Mouse (Mus musculus) mouse trophoblast stem cell (cell line): Measurements from ENCODE around the gene Dohh.

Experiments
- in situ Hi-C, 2 experiments: fragments of 300-500 bp; cut with MseI, MboI; formaldehyde crosslinking; loops; 2 replicates in 1 of 2; 3 replicates in 1 of 2; pipeline ENCODE4 v1.15.1; 2025

The Dohh gene

DNA sequence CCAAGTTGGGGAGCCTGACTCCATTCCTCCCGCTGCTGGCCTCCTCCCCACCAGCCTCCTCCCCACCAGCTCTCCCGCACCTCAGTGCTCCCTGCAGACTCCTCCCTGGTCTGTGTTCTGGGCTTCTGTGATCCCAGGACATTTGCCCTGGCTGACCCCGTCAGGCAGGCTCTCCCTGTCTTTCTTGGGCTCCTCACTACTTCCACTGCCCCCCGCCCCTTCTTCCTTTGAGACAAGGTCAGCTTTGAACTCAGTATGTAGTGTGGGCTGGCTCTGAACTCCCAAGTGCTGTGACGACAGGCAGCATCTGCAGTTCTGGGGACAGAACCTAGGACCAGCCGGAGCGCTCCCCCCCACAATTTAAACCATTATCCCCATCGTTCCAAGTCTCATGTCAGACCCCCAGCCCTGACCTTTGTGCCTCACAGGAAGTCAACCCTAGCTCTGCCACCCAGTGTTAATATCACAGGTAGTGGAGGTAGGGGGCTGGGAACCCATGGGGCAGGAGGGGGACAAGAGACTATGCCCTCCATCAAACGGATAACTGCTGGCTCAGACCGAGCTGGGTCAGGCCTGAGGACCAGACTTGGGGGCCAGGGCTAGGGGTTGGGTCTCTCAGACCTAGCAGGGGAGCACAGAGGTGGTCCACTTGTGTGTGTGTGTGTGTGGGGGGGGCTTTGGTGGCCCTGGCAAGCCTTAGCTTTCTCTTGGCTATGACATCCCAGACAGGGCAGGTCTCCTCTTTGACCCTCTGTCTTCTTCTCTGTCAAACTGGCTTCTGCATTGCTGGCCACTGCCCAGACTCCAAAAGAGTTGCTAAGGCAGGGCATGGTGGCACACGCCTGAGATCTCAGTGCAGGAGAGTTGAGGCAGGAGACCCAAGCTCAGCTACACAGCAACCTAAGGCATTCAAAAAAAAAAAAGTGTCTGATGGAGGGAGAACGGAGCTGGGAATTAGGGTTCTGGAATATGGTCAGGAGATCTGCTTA is 33.3 kb downstream of the Dohh start:
- in situ Hi-C loops, result no loop called here

DNA sequence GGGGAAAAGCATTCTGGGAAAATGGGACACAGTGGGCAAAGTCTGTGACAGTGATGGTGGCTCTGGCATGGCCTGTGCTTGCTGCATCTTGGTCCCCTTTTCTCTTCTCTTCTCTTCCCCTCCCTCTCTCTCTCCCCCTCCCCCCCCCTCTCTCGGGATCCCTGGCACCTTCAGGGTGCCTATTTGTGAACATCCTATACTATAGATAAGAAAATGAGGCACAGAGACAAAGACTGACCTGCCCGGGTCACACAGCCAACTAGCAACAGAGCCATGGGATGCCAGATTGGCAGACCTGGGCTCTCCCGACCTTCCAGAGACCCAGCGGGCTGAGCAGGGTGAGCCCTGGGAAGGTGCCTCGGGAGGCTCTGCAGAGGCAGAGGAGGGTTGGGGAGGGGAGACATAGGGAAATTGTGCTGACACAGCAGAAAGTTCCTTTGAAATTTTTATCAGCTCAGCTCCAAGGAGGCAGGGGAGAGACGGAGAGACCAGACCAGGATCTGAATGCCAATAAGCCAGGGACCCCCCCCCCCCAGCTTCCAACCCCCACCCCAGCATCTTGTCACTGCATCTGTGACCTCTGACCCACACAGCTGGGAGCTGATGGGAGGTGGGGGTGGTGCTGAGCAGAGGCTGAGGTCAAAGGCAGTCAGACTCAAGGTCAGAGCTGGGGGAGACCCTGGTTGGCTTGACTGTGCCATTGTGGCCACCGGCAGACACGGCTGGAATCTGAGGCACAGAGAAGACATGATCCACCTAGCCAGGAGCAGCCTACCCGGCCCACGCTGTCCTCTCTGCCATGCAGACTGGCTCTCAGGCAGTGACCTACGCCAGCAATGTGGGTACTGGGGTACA is 34.2 kb downstream of the Dohh start:
- in situ Hi-C loops, result no loop called here

DNA sequence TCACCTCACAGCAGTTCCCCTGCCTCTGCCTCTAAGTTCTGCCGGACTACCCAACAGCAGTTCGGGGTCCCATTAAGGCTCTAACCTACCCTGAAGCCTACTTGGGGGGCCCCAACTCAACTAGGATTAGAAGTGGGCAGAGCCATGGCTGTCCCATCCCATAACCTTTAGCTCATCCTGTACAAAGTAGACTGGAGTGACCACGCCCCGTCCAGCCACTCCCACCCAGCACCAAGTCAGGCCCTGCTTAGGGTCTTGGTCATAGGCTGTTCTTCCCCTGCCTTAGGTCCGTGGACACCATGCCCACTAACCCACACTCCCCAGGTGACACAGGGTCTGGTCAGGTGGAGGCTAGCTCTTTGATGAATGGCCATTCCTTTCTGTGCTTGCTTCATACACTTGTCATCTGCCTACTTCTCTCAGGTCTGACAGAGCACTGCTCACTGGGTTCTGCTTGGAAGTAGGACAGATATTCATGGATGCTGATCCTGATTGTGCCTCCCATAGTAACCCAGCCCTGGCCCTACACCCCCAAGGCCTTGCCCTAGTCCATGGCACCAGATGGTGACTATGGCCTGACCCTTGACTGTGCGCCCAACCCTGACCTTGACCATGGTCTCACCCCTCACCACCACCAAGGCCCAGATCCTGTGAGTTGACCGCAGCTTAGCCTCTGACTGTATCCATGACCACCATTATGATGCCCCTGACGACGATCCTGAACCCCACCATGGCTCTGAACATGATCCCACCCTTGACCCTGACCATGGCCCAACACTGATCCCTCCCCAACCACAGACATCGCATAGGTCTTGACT is 35.1 kb downstream of the Dohh start:
- in situ Hi-C loops, result no loop called here

DNA sequence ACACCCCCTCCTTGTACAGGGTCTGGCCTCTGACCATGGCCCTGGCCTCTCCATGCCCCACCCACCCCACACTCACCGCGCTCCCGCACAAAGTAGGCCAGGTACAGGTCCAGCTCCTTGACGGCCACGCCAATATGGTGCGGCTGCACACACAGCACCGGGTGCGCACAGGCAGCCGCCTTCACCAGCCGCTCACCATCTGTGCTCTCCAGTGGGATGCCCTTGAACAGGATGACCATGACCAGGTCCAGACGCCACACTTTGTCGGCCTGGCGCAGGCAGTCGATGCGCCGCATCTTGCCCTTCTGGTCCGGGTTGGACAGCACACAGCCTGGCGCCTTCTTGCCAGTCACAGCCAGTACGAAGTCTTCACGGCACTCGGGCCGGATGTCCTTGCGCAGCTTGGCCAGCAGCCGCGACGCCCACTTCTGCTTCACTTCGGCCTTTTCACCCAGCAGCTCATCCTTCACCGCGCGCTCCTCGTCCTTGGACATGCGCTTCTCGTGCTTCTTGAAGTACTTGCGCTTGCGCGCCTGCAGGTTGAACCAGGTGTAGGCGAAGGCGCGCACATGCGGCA is 36.1 kb downstream of the Dohh start:
- in situ Hi-C loops, result no loop called here

DNA sequence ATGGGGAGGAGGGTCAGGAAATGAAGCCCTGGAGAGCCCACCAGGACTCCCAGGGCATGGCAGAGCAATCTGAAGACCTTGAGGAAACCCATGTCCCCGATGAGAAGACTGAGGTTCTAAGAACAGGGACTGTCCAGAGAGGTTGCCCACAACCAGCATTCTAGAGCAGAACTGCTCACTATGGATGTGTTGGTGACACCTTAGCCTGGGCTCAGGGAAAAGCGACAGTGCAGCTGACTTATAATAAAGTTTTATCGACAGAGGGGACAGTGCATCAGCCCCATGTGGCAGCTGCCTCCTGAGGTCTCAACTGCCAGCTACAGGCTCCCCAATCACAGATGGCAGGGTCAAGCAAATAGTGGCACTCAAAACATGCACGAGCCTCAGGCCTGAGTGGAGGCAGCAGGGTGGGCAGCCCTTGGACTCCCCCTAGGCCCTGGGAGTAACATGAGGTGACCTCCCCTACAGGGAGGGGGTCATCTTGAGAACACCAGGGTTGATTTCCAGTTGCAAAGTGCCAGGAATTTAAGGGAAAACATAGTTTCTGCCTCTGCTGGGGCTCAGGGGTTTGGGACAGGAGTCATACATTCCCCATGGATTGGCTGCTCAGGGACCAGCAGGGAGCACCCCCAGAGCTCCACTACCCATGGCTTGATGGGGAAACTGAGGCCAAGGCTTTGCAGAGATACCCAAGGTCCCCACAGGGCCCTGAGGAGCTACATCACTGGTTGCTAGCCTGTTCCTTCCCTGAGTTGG is 37.0 kb downstream of the Dohh start:
- in situ Hi-C loops, result no loop called here

DNA sequence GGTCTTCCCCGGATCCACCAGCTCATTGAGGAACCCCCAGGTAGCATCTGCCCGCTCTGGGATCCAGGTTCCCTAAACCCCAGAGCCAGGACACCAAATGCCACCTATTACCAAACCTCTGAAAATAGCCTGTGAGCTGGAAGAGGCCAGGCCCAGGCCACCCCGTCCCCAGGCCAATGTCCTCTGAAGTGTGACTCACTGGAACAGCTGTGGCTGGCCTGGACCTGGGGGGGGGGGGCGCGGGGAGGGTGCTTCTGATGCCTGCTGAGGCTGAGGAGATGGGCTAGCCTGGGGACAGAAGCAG is 37.5 kb downstream of the Dohh start:
- in situ Hi-C loops, result no loop called here

DNA sequence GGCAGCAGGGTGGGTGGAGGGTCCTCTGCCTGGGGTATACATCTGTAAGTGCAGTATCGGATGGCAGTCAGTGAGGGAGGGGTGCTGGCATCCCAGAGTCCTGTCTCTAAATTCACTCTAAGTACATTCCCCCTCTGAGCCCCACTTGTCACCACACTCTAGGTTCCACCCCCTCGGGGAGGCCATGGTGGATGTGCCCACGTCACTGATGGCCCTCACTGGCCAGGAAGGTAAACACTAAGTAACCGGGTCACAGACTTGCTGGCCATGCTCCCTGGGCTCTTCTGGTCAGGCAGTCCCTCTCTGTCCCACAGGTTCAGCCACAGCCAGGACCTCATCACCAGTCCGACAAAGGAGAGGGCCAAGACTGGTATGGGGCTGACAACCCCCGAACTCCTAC is 38.0 kb downstream of the Dohh start:
- in situ Hi-C loops, result no loop called here

DNA sequence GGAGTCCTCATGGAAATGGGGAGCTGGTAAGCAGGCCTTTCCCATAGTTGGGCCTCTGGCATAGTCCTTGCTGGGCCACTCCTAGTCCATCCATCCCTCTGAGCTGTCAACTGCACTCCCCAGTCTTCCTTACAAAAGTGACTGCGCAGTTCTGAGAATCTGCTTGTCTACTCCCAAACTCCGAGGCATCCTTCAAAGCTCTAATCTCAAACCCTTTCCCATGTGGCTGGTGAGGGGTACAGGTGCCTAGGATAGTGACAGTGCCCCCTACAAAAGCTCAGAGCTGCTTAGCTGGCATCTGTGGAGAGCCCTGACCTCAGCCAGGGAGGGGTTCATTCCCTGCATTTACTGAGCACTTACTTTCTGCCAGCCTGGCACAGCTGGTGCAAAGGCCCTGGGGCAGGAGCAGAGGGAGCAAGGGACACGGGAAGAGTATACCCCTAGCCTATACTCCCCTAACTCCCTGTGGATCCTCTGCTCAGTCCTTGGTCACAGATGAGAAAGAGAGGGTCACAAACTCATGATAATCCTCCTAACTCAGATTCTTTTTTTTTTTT is 38.5 kb downstream of the Dohh start:
- in situ Hi-C loops, result no loop called here

DNA sequence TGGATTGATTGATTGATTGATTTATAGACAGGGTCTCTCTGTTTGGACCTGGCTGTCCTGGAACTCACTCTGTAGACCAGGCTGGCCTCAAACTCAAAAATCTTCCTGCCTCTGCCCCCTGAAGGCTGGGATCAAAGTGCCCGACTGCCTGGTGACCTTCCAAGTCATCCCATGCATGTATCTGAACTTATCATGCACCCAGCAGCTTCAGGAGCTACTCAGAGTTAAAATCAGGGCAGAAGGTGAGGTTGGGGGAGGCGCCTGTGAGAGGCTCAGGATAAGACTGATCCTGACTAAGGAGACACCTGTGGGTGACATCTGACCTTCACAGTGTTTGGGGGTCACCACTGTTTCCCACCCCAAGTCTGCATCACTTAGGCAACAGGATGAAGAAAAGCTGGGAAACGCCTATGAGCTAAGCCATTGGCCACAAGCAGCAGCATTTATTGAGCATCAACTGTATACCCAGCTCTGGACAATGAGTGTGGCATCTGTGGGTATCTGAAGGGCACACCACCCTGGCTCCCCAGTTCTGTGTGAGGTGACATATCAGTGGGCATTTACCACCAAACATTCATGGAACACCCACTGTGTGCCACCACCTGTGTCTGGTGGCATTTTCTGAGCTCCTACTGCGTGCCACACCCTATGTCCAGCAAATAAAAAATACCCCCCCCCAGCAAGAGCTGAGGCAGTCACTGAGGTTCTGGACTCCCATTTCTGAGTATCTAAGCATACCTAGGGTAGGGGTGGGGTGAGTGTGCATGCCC is 39.4 kb downstream of the Dohh start:
- in situ Hi-C loops, result no loop called here

DNA sequence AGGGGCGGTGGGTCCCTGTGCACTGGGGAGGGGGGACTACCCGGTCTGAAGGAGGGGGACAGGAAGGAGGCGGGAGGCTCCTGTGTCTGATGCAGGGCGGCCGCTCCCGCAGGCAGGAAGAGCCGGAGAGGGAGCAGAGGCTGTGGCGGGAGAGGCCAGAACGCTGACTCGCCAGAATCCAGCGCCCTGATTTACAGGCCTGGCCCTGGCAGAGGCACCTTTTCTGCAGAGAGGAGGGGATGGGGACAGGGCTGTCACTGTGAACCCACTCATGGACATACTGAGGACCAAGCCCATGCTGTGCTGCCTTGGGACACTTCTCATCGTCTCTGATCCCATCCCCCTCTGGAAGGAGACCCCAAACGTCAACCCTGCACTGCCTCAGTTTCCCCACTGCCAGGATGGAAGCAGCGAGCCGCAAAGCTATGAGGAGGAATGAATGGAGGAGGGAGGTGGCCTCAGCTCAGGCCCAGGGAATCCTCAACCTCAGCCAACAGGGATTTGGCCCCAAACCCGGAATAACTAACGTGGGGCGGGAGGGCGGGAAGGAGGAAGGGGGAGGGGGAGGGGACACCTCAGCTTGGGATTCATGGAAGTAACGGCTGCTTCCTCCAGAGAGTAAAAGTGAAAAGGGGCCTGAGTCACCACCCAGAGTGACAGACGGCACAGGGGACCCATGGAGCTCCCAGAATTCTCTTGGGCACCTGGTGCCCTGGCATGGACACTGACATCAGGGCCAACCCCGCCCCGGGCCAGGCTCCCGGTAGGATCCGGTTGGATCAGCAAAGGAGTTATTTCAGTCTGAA is 40.2 kb downstream of the Dohh start:
- in situ Hi-C loops, result no loop called here

DNA sequence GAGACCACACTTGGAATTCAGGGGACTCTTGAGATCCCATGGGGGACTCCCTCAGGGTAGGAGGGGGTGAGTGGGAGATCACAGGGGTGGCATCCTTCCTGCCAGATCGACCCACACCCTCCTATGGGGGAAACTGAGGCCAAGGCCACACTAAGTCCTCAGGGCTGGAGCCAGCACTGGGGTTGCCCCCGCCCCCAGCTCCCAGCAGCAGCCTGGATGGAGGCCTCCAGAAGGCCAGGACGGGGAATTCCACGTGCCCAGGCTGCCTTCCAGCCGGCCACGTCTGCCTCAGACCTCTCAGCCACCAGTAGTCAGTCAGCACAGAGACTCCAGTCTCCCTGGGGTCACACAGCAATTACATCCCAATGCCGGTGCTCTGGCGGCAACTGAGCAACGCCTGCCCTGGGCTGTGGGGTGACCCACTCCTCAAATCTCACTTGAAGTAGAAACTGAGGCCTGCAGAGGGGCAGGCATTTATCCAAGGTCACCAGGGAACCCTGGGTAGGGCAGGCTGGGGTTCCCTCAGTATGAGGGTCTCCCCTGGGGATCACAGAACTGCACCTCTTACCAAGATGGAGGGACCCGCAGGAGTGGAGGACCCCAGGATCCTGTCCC is 41.1 kb downstream of the Dohh start:
- in situ Hi-C loops, result no loop called here

DNA sequence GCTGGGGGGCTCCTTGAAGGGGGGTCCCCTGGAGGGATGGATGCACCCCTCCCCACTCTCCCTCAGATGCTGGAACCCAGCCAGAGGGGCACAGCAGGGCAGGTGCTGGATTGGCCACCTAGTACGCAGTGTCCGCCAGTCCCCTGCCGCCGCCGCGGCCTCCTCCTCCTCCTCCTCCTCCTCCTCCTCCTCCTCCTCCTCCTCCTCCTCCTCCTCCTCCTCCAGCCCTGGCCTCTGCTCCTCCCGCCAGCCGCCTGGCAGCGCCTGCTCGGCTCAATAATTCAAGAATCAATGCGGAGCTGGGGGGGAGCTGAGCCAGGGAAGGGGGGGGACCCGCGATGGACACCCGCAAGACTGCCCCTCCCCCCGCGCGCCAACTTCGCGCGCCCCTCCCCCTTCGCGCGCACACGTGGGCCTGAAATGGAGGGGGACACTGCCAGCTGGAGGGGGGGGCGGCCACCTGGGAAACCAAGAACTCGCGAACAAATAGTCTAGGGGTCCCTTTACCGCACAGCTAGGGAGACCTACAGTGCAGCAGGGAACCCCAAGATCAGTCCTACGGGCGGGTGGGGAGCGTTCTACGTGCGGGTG is 41.9 kb downstream of the Dohh start:
- in situ Hi-C loops, result no loop called here

DNA sequence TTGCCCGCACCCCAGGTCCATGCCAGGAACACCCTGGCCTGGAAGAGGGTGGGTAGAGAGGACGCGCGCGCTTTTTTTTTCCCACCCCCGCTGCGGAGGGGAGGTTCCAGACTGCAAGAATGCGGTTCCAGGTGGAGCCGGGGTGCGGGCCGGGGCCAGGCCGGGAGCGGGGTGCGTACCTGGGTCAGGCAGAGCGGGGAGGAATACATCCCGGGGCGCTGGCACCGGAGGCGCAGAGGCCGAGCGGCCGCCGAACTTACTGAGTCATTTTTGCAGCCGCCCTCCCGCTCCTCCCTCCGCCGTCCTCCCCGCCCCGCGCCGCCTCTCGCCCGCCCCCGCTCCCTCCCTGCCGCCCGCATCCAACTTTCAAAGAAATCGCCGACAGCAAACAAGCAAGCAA is 42.7 kb downstream of the Dohh start:
- in situ Hi-C loops, result no loop called here

DNA sequence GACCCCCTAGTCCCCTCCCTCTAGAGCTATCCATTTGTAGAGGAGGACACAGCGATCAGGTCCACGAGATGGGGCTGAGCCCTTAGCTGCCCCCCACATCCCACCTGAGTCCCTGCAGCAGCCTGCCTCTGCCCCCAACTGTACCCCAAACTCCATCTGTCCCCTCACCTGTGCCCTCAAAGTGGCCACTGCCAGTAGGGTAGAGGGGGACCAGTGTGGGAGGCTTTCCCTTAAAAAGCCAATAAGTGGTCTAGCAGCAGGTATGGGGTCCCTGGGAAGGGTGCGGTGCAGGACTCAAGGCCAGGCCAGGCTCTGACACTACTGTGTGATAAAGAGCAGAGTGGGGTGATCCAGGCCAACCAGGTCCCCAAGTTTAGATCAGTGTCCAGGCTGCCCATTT is 43.1 kb downstream of the Dohh start:
- in situ Hi-C loops, result no loop called here

DNA sequence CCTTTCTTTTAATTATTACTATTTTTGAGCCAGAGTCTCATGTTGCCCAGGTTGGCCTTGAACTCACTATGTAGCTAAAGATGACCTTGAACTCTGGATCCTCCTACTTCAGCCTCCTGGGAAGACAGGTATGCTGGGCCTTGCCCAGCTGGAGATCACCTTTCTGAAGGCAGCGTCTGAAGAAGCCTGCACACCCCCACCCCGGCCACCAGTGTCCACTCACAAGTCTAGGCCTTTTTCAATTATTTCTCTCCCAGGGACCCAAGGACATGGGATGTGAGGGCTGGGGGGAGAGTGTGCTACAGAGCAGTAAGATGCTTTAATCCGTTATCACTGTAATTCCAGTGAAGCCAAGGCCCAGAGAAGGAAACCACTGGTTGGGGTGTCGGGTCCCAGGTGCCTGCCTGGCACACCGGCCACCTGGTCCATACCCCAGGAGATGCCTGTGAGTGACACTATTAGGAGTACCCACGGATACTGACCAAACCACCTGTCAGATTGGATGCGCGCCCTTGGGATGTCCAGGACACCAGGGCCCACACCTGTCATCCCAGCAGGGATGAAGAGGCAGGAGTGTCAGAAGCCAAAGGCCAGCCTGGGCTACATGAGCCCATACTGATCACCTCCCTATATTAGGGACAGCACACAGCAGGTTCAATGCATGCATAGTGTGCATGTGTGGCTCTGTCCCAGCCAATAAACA is 43.7 kb downstream of the Dohh start:
- in situ Hi-C loops, result no loop called here

DNA sequence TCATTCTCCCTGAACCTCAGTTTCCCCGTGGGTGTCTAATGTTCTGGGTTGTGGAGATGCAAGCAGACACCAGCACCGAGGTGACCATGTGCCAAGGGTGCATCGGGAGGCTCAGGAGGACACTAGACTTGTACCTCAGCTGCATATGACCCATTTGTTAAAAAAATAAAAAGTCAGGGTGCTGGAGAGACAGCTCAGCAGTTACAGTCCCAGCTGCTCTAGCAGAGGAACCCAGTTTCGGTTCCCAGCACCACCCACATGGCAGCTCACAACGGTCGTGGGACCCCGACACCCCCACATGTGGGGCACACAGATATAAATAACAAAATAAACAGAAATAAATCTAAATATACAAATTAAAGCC is 44.3 kb downstream of the Dohh start:
- in situ Hi-C loops, result no loop called here

DNA sequence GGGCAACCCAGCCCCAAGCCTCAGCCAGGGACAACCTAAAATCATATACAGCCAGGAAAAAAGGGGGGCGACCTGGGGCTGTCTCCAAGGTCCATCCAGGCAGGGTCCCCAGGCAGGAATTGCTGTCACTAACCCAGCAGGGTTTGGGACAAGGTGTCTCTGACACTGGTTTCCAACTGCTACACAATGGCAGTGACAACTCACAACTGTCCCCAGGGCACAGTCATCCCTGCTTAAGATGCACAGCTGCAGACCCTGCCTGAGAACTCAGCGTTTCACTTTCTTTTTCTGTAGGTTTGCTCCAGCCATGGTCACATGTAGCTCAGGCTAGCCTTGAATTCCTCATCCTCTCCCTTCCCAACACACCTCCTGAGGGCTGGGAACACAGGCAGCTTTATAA is 44.9 kb downstream of the Dohh start:
- in situ Hi-C loops, result no loop called here
